Mouse (Mus musculus) layer of hippocampus, postnatal 25 days (tissue): ENCODE results near the gene Serpina16. TPM values are rescaled to one million over a fixed set of nuclear protein-coding genes. Genes with fewer than 3 reads are reported as not detected.
A peak's percentile ranks its signal among the peaks of the same experiment; 100 is the strongest.

Experiments used
- DNase-seq, 2 experiments: peaks; one replicate each; pipeline ENCODE4 v3.0.0; 2022; ENCODE audit warnings: mixed read lengths in 2 of 2, low spot score in 1 of 2; ENCODE audit errors: extremely low spot score in 1 of 2
- total RNA-seq, 2 experiments: library from RNA; stranded (reverse); gene quantifications; 2 replicates each; pipeline ENCODE4 v1.2.3; 2021

The Serpina16 gene
- total RNA-seq, 2 experiments from 2014 or later, result not detected

DNA sequence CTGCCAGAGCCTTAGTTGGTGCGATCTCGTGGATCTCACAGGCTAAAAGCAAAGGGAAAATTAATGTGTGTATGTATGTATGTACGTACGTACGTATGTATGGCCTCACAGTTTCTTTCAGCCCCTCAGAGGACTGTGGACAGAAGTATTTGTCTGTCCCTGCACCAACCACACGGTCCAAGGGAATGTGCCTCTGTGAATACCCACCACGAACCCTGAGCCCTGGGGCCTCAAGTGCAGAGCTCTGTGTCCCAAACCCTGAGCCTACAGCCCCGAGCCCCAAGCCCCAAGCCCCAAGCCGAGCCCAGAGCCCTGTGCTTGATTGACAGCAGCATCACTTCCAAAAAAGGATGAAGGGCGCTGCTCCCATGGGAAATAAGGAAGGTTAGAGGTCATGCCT is 17.9 kb downstream of the Serpina16 start:
- no peak for DNase-seq

DNA sequence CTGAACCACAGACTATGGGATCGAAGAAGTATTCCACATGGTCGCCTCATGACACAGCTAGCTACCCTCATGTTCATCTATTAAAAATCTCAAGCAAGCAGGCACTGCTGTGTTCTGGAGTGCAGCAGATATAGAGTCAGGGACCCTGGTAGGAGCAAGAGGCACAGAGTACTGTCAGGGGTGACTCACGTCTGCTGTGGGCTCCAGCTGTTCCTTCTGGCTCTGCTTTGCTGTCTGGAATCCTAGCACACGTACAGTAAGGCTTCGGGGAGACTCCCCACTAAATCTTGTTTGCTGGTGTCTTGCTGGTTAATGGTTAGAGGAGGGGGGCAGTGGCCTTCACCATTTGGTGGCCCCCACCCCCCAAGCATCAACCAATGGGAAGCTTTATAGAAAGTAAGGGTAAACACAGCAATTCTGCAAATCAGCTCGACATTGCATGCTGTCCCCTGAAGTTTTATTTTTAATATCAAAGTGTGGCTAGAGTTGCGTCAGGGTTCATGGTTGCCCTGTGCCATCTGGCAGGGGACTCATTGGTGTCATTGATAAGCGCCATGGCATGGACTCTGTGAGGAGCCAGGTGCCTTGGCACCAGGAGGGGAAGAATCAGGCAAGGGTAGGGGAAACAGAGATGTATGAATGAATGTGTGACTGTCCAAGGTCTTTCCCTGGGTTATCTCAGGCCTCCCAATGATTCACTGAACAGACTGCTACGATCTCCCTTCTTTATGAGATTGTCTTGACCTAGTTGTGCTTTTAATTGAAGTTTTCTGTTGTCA is 18.9 kb downstream of the Serpina16 start, which contains the start of gene Serpina6:
Gene Serpina6 (minus strand): TSS at position 365 of the 779 bp plus-strand sequence.
- no peak for DNase-seq

DNA sequence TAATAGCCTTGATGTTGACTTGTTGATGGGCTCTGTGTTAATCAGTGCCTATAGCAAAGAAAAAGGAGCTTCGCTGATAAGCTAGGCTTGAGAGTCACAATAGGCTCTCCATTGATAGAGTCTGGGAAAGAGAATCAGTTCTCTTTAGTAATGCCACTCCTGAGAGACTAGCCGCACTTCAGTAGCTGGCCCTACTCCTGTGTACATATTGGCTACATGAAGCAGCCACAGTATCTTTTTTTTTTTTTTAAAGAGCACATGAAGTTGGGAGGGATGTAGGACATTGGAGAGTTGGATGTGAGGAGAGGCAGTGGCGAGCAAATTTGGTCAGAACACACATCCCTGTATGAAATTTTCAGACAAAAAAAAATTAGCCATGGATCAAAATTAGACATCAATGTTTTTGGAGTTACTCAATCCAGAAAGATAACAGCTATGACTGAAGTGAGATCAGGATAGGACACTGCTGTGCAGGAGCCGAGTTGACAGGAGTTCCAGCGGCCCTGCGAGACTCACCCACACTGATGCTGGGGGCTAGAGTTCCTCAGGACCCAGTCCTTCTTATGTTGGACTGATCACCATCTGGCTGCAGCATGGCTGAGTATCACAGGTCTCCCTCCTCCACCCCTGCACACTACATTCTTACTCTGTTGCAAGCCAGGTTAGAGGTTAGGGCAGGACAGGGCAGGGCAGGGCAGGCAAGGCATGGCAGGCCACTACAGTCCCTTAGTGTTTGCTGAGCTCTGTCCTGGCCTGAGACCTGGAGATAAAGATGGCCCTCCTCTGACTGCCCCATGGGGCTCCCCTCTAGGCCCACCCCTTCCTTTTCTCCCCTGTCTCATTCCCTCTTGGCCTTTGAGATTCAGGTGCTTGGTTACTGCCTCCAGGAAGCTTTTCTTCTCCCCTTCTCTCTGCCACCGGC is 20.6 kb downstream of the Serpina16 start:
- no peak for DNase-seq

DNA sequence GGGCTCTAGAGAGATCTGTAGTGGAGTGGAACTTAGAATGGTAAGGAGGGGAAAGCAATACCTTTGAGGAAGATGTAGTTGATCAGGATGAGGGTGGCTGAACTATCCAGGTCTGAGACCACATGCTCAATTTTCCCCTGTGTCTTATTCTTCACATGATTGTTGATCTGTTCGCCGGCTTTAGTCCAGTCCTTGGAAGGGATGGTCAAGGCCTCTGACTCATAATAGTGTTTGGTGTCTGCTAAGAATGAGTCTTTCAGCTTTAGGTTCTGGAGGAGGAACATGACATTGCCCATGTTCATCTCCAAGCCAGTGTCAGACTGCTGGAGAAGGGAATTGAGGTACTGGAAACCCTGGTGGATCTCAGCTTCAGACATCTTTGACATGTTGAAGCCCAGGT is 22.1 kb downstream of the Serpina16 start:
- no peak for DNase-seq

DNA sequence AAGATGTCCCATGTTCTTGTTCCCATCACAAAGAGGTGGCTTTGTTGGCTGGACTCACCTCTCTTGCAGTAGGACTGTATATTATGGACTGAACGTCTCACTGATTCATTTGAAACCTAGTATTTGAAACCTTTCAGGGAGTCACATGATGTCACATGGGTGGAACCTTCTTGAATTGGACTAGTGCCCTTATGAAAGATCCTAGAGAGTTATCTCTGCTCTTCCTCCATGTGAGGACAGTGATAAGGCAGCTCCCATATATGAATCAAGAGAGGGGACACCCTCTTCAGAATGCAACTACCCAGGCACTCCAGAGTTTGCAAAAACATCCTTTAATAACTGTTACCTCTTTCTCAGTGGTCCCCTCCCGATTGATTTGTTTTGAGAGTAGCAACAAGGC is 29.6 kb downstream of the Serpina16 start:
- DNase-seq, result no peak

DNA sequence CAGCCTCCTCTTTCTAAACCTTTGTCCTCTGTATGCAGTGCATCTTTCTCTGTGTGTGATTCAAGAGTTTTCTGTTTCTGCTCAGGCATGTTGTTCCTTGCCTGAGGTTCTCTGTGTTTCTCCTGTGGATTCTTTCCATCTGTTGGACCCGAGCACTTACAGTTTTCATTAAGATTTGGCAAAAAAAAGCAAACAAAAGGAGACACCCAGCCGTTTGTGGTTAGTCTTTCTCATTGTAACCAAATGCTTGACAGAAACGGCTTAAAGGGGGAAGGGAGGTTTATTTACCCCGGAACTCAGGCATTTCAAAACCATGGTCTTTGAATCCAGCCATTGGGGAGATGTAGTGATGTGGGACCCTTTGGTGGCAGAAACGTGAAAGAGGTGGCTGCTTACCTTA is 31.3 kb downstream of the Serpina16 start:
- no peak for DNase-seq

DNA sequence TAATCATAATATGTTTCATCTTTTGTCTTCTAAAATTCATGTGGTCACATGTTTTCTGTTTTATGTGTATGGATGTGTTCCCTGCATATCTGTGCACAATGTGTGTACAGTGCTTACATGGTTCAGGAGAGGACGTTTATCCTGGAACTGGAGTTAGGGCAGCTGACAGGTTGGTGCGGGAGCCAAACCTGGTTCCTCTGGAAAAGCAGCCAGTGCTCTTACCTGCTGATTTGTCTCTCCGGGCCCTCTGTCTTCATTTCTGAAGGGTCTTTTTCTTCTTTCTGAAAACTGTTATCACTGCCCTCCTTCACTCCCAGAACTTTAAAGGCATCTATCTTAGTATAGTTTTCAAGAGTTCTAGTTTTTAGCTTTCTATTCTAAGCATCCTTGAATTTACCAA is 32.1 kb downstream of the Serpina16 start:
- DNase-seq, result no peak

DNA sequence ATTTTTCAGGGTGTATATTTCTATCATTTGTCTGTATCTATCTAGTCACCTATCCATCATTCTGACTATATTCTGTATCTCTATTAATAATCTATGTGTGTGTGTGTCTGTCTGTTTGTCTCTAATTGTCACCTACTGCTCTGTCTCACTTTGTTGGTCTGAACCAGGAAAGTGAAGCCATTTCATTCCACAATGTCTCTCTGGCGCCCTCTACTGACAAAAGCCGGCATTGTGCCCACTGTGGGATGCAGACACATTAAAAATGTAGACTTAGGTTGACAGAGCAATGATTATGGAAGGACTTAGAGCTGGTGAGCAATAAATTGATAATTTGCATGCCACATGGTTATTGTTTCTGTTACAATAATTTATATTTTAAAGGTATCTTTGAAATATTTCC is 32.6 kb downstream of the Serpina16 start:
- peak; percentile 82 to 99 for DNase-seq

DNA sequence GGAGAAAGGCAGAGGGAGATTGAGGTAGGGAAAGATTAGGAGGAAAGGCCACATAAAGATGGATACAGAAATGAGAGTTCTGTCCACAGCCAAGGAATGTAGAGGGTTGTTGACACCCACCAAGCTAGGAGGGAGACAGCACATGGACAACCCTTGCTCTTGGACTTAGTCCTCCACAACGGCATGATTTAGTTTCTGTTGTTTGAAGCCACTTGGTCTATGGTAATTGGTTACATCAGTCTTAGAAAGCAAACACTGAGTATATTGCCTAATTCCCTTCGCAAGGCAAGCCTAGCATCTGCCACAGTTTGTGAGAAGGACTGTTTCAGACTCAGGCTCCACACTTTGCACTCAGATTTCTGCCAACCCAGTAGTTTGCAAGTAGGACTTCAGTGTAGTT is 40.1 kb downstream of the Serpina16 start:
- DNase-seq, result no peak

DNA sequence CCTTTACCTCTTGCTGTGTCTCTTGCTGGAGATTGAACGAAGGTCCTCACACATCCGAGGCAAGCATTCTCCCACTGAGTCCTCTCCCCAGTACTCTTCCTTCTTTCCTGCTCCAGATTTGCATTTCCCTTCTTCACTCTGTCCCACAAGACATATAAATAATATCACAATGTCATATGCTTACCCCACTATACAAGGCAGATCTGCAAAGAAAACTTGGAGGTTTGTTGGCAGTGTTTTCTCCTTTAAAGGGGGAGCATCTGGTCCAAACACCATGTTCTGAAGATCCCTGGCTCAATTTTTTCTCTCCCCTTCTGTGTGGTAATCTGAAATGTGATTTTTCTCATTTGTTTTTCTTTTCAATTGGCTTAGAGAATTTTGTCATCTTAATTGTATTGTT is 41.5 kb downstream of the Serpina16 start:
- no peak for DNase-seq

DNA sequence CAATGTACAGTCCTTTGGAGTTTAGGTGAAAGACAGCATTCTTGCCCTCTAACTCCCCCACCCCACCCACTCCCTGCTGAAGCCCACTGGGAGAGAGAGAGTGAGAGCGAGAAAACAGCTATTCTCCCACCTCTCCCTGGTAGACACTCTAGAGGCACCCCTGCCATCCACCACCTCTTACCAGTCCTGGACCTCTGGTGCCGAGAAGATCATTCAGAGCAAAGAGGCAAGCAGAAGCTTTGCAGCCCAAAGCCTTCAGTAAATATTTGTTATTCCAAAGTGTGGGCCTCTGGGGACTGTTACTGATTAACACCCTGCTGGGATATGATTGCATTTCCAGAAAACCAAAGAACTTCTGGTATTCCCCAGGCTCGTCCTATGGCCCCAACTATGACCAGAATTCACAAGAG is 44.7 kb downstream of the Serpina16 start, which contains the start of gene Serpina10:
Gene Serpina10 (minus strand): TSS at position 242 of the 410 bp plus-strand sequence.
- no peak for DNase-seq

Other genes with a start within 250 kb of the Serpina16 start
- 10 to 100 TPM; 74.1 to 81.0 TPM for gene Ifi27, start 241.9 kb downstream of the Serpina16 start, total RNA-seq
- gene Ifi27l2a, start 232.5 kb downstream of the Serpina16 start, total RNA-seq, result 1 to 10 TPM; 1.2 to 1.6 TPM
- gene Ifi27l2b, start 218.9 kb downstream of the Serpina16 start, total RNA-seq, result not detected
- 10 to 100 TPM; 43.6 to 47.9 TPM for gene Ppp4r4, start 143.9 kb downstream of the Serpina16 start, total RNA-seq
- not detected for gene Serpina10, start 44.7 kb downstream of the Serpina16 start, total RNA-seq
- not detected for gene Serpina6, start 18.9 kb downstream of the Serpina16 start, total RNA-seq
- gene Serpina1f, start 19.4 kb upstream of the Serpina16 start, total RNA-seq, result not detected
- not detected for gene Serpina1d, start 97.5 kb upstream of the Serpina16 start, total RNA-seq
- not detected for gene Serpina1b, start 154.2 kb upstream of the Serpina16 start, total RNA-seq
- not detected for gene Serpina1a, start 187.4 kb upstream of the Serpina16 start, total RNA-seq
- not detected for gene Serpina1c, start 228.7 kb upstream of the Serpina16 start, total RNA-seq